Mouse (Mus musculus) liver, postnatal 0 days (tissue): ENCODE data around the gene Slu7.

Experiments
- CTCF ChIP-seq: sonication (generic); IDR thresholded peaks from 2 replicates; pipeline ENCODE4 v1.5.1; 2016; ENCODE audit warnings: antibody characterized with exemption, low read depth
- EP300 ChIP-seq: IDR thresholded peaks from 2 replicates; pipeline ENCODE4 v1.6.1; 2016; ENCODE audit warnings: antibody characterized with exemption, low read depth, mild to moderate bottlenecking

DNA sequence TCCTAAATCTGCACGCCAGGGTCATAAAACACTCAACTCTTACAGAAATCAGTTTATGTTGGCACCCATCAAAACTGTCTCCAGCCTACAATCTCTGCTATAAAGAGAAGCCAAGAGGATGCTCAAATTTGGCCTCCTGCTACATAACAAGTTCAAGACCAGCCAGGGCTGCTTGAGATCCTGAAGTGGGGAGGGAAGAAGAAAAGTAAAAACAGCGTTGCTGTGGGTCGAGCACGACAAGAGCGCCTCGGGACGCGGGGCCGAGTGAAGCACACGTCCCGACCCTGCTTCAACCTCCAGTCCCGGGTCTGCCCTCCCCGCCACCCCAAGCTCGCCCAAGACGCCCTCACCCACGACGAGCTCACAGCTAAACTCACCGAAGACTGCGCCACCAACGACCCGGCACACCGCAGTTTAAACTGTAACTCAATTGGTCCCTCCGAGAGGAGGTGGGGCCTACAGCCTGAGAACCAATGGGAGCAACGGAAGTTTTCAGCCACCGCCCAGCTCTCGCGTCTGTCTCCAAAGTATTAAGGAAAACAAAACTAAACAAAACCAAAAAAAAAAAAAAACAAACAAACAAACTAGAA is 7.6 kb upstream of the Slu7 start, which contains the start of gene Pttg1:
- TF ChIP-seq EP300 (no peak; the same call in 1 of the 2 replicates), CTCF (no peak; the same call in 1 of the 2 replicates)
